Mouse (Mus musculus) lung, postnatal 0 days (tissue): ENCODE measurements around the gene Rpl7a.

Experiments
- CTCF ChIP-seq: IDR thresholded peaks from 2 replicates; pipeline ENCODE4 v1.5.1; 2016; ENCODE audit warnings: antibody characterized with exemption, mild to moderate bottlenecking
- EP300 ChIP-seq: IDR thresholded peaks from 2 replicates; pipeline ENCODE4 v1.6.1; 2016; ENCODE audit warnings: antibody characterized with exemption, mild to moderate bottlenecking, control low read depth

GRCm38 (mm10) chr2:26954735-26955395 is 44.3 kb downstream of the Rpl7a start:
- TF ChIP-seq CTCF (no peak), EP300 (no peak)
